Mouse (Mus musculus): ENCODE measurements around the gene Pgls. TPM values are rescaled to one million over a fixed set of nuclear protein-coding genes. Genes with fewer than 3 reads are reported as not detected.
A peak's percentile ranks its signal among the peaks of the same experiment; 100 is the strongest.

The Pgls gene
- total and polyA plus RNA-seq, 3 experiments = 58.6 to 80.4 (median 66.3) TPM

- Histone ChIP-seq H3K27me3 (ENCODE audit: control insufficient read depth, insufficient read depth, low read length) (no peaks in the 10 kb centered on the region), H3K36me3 (ENCODE audit: control insufficient read depth, insufficient read depth, low read length) (no peaks in the 10 kb centered on the region), H3K4me1 (ENCODE audit: control insufficient read depth, insufficient read depth, low read length) (peaks cover 4% of the 10 kb centered on the region), H3K79me2 (replicated peaks; ENCODE audit: control insufficient read depth, insufficient read depth, low read length) (no peaks in the 10 kb centered on the region; the same call in 1 of the 2 replicates), H3K27ac (peak overlapping the region; percentile 48), H3K4me3 (no peak overlapping the region), H3K9ac (ENCODE audit: low read depth, low read length) (no peak overlapping the region)
- 64% methylated on average over 2 of the region's 2 CpGs for WGBS
- intact Hi-C loops (cut with DNase I) = no loop called here
- no peak for TF ChIP-seq EP300 (IDR thresholded peaks at IDR 0.05; ENCODE audit: insufficient read depth, low read depth, low read length)
- TF ChIP-seq POLR2A (IDR thresholded peaks at IDR 0.05; ENCODE audit: insufficient read depth, low read depth, low read length) = no peak
- peak; percentile 30 for TF ChIP-seq CTCF (IDR thresholded peaks at IDR 0.05)
- no peak for DNase-seq
These were observed 19.9 kb upstream of the Pgls start for GRCm38 (mm10) chr8:71572077-71572476.

GRCm38 (mm10) chr8:71572847-71573633 is 18.9 kb upstream of the Pgls start:
- H3K27me3 ChIP-seq (ENCODE audit: control insufficient read depth, insufficient read depth, low read length) = no peaks in the 10 kb centered on the region
- intact Hi-C loops (cut with DNase I) = no loop called here
- no peaks in the 10 kb centered on the region for H3K36me3 ChIP-seq (ENCODE audit: control insufficient read depth, insufficient read depth, low read length)
- 41% methylated on average over 9 of the region's 9 CpGs for WGBS
- H3K4me1 ChIP-seq (ENCODE audit: control insufficient read depth, insufficient read depth, low read length) = peaks cover 2% of the 10 kb centered on the region
- H3K27ac ChIP-seq = peak overlapping the region; percentile 60
- H3K79me2 ChIP-seq (replicated peaks; ENCODE audit: control insufficient read depth, insufficient read depth, low read length) = no peaks in the 10 kb centered on the region; the same call in 1 of the 2 replicates
- no peak overlapping the region for H3K4me3 ChIP-seq
- no peak overlapping the region for H3K9ac ChIP-seq (ENCODE audit: low read depth, low read length)
- peak; percentile 75 to 85 for DNase-seq
- TF ChIP-seq POLR2A (IDR thresholded peaks at IDR 0.05; ENCODE audit: insufficient read depth, low read depth, low read length) (no peak), EP300 (IDR thresholded peaks at IDR 0.05; ENCODE audit: insufficient read depth, low read depth, low read length) (no peak), CTCF (IDR thresholded peaks at IDR 0.05) (no peak)

- no peak overlapping the region for H3K4me3 ChIP-seq
- no peak for DNase-seq
- WGBS = 51% methylated on average over 7 of the region's 7 CpGs
- H3K27me3 ChIP-seq (ENCODE audit: control insufficient read depth, insufficient read depth, low read length) = no peaks in the 10 kb centered on the region
- TF ChIP-seq EP300 (IDR thresholded peaks at IDR 0.05; ENCODE audit: insufficient read depth, low read depth, low read length) (no peak), CTCF (IDR thresholded peaks at IDR 0.05) (no peak), POLR2A (IDR thresholded peaks at IDR 0.05; ENCODE audit: insufficient read depth, low read depth, low read length) (no peak)
- intact Hi-C loops (cut with DNase I) = no loop called here
- H3K4me1 ChIP-seq (ENCODE audit: control insufficient read depth, insufficient read depth, low read length) = peaks cover 2% of the 10 kb centered on the region
- no peaks in the 10 kb centered on the region for H3K36me3 ChIP-seq (ENCODE audit: control insufficient read depth, insufficient read depth, low read length)
- H3K27ac ChIP-seq = peak overlapping the region; percentile 72
- H3K9ac ChIP-seq (ENCODE audit: low read depth, low read length) = no peak overlapping the region
- H3K79me2 ChIP-seq (replicated peaks; ENCODE audit: control insufficient read depth, insufficient read depth, low read length) = no peaks in the 10 kb centered on the region; the same call in 1 of the 2 replicates
These were observed 17.6 kb upstream of the Pgls start for GRCm38 (mm10) chr8:71574426-71574825.

- Histone ChIP-seq H3K27ac (peak overlapping the region; percentile 72), H3K36me3 (ENCODE audit: control insufficient read depth, insufficient read depth, low read length) (no peaks in the 10 kb centered on the region), H3K27me3 (ENCODE audit: control insufficient read depth, insufficient read depth, low read length) (no peaks in the 10 kb centered on the region), H3K4me3 (no peak overlapping the region), H3K79me2 (replicated peaks; ENCODE audit: control insufficient read depth, insufficient read depth, low read length) (no peaks in the 10 kb centered on the region; the same call in 1 of the 2 replicates), H3K9ac (ENCODE audit: low read depth, low read length) (no peak overlapping the region), H3K4me1 (ENCODE audit: control insufficient read depth, insufficient read depth, low read length) (peaks cover 2% of the 10 kb centered on the region)
- intact Hi-C loops (cut with DNase I) = no loop called here
- TF ChIP-seq POLR2A (IDR thresholded peaks at IDR 0.05; ENCODE audit: insufficient read depth, low read depth, low read length) (no peak), EP300 (IDR thresholded peaks at IDR 0.05; ENCODE audit: insufficient read depth, low read depth, low read length) (no peak), CTCF (IDR thresholded peaks at IDR 0.05) (no peak)
- no peak for DNase-seq
- 28% methylated on average over 1 of the region's 1 CpGs for WGBS
These were observed 17.0 kb upstream of the Pgls start for GRCm38 (mm10) chr8:71575020-71575419.

- Histone ChIP-seq H3K27me3 (ENCODE audit: control insufficient read depth, insufficient read depth, low read length) (no peaks in the 10 kb centered on the region), H3K79me2 (replicated peaks; ENCODE audit: control insufficient read depth, insufficient read depth, low read length) (no peaks in the 10 kb centered on the region), H3K36me3 (ENCODE audit: control insufficient read depth, insufficient read depth, low read length) (no peaks in the 10 kb centered on the region), H3K4me3 (no peak overlapping the region), H3K27ac (no peak overlapping the region), H3K4me1 (ENCODE audit: control insufficient read depth, insufficient read depth, low read length) (peaks cover 2% of the 10 kb centered on the region), H3K9ac (ENCODE audit: low read depth, low read length) (no peak overlapping the region)
- DNase-seq = no peak
- intact Hi-C loops (cut with DNase I) = no loop called here
- WGBS = 32% methylated on average over 4 of the region's 4 CpGs
- TF ChIP-seq EP300 (IDR thresholded peaks at IDR 0.05; ENCODE audit: insufficient read depth, low read depth, low read length) (no peak), CTCF (IDR thresholded peaks at IDR 0.05) (no peak), POLR2A (IDR thresholded peaks at IDR 0.05; ENCODE audit: insufficient read depth, low read depth, low read length) (no peak)
These were observed 14.1 kb upstream of the Pgls start for GRCm38 (mm10) chr8:71577856-71578387.

GRCm38 (mm10) chr8:71579009-71579408 is 13.0 kb upstream of the Pgls start:
- intact Hi-C loops (cut with DNase I) = no loop called here
- peak overlapping the region; percentile 57 for H3K27ac ChIP-seq
- H3K9ac ChIP-seq (ENCODE audit: low read depth, low read length) = no peak overlapping the region; the same call in 1 of the 2 replicates

More at GRCm38 (mm10) chr8:71579009-71579408, 13.0 kb upstream of the Pgls start:
- no peaks in the 10 kb centered on the region; the same call in 1 of the 2 replicates for H3K4me1 ChIP-seq (ENCODE audit: control insufficient read depth, insufficient read depth, low read length)
- no peak for DNase-seq
- H3K79me2 ChIP-seq (replicated peaks; ENCODE audit: control insufficient read depth, insufficient read depth, low read length) = no peaks in the 10 kb centered on the region
- no peaks in the 10 kb centered on the region for H3K36me3 ChIP-seq (ENCODE audit: control insufficient read depth, insufficient read depth, low read length)
- TF ChIP-seq EP300 (IDR thresholded peaks at IDR 0.05; ENCODE audit: insufficient read depth, low read depth, low read length) (no peak), POLR2A (IDR thresholded peaks at IDR 0.05; ENCODE audit: insufficient read depth, low read depth, low read length) (no peak), CTCF (IDR thresholded peaks at IDR 0.05) (no peak)
- H3K4me3 ChIP-seq = no peak overlapping the region
- H3K27me3 ChIP-seq (ENCODE audit: control insufficient read depth, insufficient read depth, low read length) = no peaks in the 10 kb centered on the region
- WGBS = 43% methylated on average over 1 of the region's 1 CpGs

Measured in heart, adult 2 months (tissue).